Mouse (Mus musculus): Measurements from ENCODE around the gene Mob2. TPM values are rescaled to one million over a fixed set of nuclear protein-coding genes. Genes with fewer than 3 reads are reported as not detected.

Mob2 gene
- polyA plus RNA-seq, 1 experiment from 2014 or later, result 77.2 TPM

DNA sequence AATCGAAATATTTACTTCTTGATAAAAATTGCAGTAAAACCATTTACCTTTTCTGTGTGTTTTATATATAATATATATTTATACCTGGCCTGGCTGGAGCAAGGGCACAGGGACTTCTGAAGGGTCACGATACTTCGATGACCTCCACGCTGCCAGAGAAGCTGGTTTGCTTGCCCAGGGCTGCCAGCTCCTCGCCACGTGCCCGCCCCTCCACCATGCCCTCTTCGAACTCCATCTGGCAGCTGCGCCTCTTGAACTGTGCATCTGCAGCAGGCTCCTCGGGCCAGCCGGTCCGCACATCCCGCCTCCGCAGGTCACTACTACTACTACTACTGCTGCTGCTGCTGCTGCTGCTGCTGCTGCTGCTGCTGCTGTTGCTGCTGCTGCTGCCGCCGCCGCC, 20.9 kb upstream of the Mob2 start:
- H3K27me3 ChIP-seq (ENCODE audit: insufficient read depth, low read length), result peaks cover 39% of the 10 kb centered on the region
- H3K4me2 ChIP-seq (replicated peaks; ENCODE audit: low read depth, low read length), result peak overlapping the region; percentile 61
- H3K4me1 ChIP-seq (ENCODE audit: insufficient read depth, low read length), result peaks cover 13% of the 10 kb centered on the region; the same call in 1 of the 2 replicates
- H3K27ac ChIP-seq (ENCODE audit: low read length), result no peak overlapping the region
- WGBS, result 31% methylated on average over 15 of the region's 17 CpGs
- H3K36me3 ChIP-seq (ENCODE audit: insufficient read depth, low read length), result no peaks in the 10 kb centered on the region
- ATAC-seq (ENCODE audit: low FRiP score, low TSS enrichment), result no peak
- no peak overlapping the region for H3K9ac ChIP-seq (replicated peaks; ENCODE audit: low read length)
- H3K9me3 ChIP-seq (ENCODE audit: low read length), result no peaks in the 10 kb centered on the region
- H3K4me3 ChIP-seq (ENCODE audit: low read length), result peak overlapping the region; percentile 44

DNA sequence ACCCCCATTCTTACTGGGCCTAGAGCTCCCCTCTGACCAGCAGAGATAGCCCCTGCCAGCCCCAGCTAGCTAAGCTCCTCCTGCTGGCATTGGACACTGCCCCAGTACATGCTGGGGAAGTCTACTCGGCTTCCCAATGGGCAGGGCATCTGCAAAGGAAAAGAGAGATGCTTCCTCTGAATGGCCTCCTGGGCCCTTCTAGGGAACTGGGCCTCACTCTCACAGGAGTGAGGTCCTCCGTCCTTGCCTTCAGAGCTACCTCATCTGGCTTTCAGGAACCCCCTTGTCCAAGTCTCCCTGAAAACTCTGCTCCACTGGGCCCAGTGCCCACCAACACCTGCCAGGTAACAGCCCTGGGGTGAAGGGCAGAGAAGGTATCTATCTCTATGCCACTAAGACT, 20.0 kb upstream of the Mob2 start:
- WGBS, result 79% methylated on average over 2 of the region's 2 CpGs
- H3K36me3 ChIP-seq (ENCODE audit: insufficient read depth, low read length), result no peaks in the 10 kb centered on the region

DNA sequence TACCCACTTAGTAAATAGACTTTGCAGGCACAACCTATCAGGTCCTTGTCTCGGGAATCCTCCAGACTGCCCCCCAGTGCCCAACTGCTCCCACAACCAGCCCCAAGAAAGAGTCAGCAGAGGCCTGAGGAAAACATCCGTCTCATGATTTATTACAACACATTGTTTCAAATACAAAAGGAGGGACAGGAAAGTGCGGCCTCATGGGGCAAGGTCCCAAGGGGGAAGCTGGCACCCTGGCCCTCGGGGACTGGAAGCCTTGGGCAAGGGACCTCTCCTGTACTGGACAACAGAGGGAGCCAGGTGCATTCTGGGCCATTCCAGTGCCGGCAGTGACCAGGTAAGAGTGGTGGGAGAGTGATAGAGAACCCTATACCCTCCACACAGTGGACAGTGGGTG, 18.5 kb upstream of the Mob2 start:
- Histone ChIP-seq H3K27ac (ENCODE audit: low read length) (no peak overlapping the region), H3K4me3 (ENCODE audit: low read length) (no peak overlapping the region), H3K36me3 (ENCODE audit: insufficient read depth, low read length) (no peaks in the 10 kb centered on the region), H3K9me3 (ENCODE audit: low read length) (no peaks in the 10 kb centered on the region), H3K4me2 (replicated peaks; ENCODE audit: low read depth, low read length) (no peak overlapping the region), H3K27me3 (ENCODE audit: insufficient read depth, low read length) (peaks cover 39% of the 10 kb centered on the region), H3K9ac (replicated peaks; ENCODE audit: low read length) (no peak overlapping the region), H3K4me1 (ENCODE audit: insufficient read depth, low read length) (peaks cover 13% of the 10 kb centered on the region; the same call in 1 of the 2 replicates)
- no peak for ATAC-seq (ENCODE audit: low FRiP score, low TSS enrichment)
- WGBS, result 49% methylated on average over 5 of the region's 5 CpGs

More for the DNA sequence above, 20.0 kb upstream of the Mob2 start:
- no peak for ATAC-seq (ENCODE audit: low FRiP score, low TSS enrichment)
- Histone ChIP-seq H3K27ac (ENCODE audit: low read length) (no peak overlapping the region), H3K4me1 (ENCODE audit: insufficient read depth, low read length) (peaks cover 13% of the 10 kb centered on the region; the same call in 1 of the 2 replicates), H3K9ac (replicated peaks; ENCODE audit: low read length) (no peak overlapping the region), H3K4me2 (replicated peaks; ENCODE audit: low read depth, low read length) (no peak overlapping the region), H3K9me3 (ENCODE audit: low read length) (no peaks in the 10 kb centered on the region), H3K27me3 (ENCODE audit: insufficient read depth, low read length) (peaks cover 39% of the 10 kb centered on the region), H3K4me3 (ENCODE audit: low read length) (no peak overlapping the region)

GRCm38 (mm10) chr7:142077138-142077537, 16.3 kb upstream of the Mob2 start:
- no peak for ATAC-seq (ENCODE audit: low FRiP score, low TSS enrichment)
- Histone ChIP-seq H3K9ac (replicated peaks; ENCODE audit: low read length) (no peak overlapping the region), H3K36me3 (ENCODE audit: insufficient read depth, low read length) (no peaks in the 10 kb centered on the region), H3K4me3 (ENCODE audit: low read length) (no peak overlapping the region), H3K27ac (ENCODE audit: low read length) (no peak overlapping the region), H3K9me3 (ENCODE audit: low read length) (no peaks in the 10 kb centered on the region), H3K4me1 (ENCODE audit: insufficient read depth, low read length) (peaks cover 2% of the 10 kb centered on the region; the same call in 1 of the 2 replicates), H3K27me3 (ENCODE audit: insufficient read depth, low read length) (peaks cover 18% of the 10 kb centered on the region), H3K4me2 (replicated peaks; ENCODE audit: low read depth, low read length) (no peak overlapping the region)
- WGBS, result 51% methylated on average over 3 of the region's 3 CpGs

GRCm38 (mm10) chr7:142074146-142074886, 13.5 kb upstream of the Mob2 start:
- no peaks in the 10 kb centered on the region; the same call in 1 of the 2 replicates for H3K27me3 ChIP-seq (ENCODE audit: insufficient read depth, low read length)
- no peak overlapping the region for H3K4me3 ChIP-seq (ENCODE audit: low read length)
- no peak for ATAC-seq (ENCODE audit: low FRiP score, low TSS enrichment)
- 73% methylated on average over 8 of the region's 8 CpGs for WGBS
- no peak overlapping the region for H3K9ac ChIP-seq (replicated peaks; ENCODE audit: low read length)
- no peaks in the 10 kb centered on the region for H3K9me3 ChIP-seq (ENCODE audit: low read length)
- H3K4me2 ChIP-seq (replicated peaks; ENCODE audit: low read depth, low read length), result no peak overlapping the region
- no peak overlapping the region for H3K27ac ChIP-seq (ENCODE audit: low read length)
- H3K4me1 ChIP-seq (ENCODE audit: insufficient read depth, low read length), result peaks cover 4% of the 10 kb centered on the region; the same call in 1 of the 2 replicates
- no peaks in the 10 kb centered on the region for H3K36me3 ChIP-seq (ENCODE audit: insufficient read depth, low read length)

GRCm38 (mm10) chr7:142071717-142072116, 10.9 kb upstream of the Mob2 start:
- Histone ChIP-seq H3K4me3 (ENCODE audit: low read length) (no peak overlapping the region), H3K4me1 (ENCODE audit: insufficient read depth, low read length) (peaks cover 4% of the 10 kb centered on the region; the same call in 1 of the 2 replicates), H3K9me3 (ENCODE audit: low read length) (no peaks in the 10 kb centered on the region), H3K27ac (ENCODE audit: low read length) (no peak overlapping the region), H3K36me3 (ENCODE audit: insufficient read depth, low read length) (no peaks in the 10 kb centered on the region), H3K9ac (replicated peaks; ENCODE audit: low read length) (no peak overlapping the region), H3K4me2 (replicated peaks; ENCODE audit: low read depth, low read length) (no peak overlapping the region), H3K27me3 (ENCODE audit: insufficient read depth, low read length) (no peaks in the 10 kb centered on the region; the same call in 1 of the 2 replicates)
- no peak for ATAC-seq (ENCODE audit: low FRiP score, low TSS enrichment)

GRCm38 (mm10) chr7:142071212-142071578, 10.3 kb upstream of the Mob2 start:
- 0 out of 2 replicates have a peak, but pooled peaks have one; percentile 31 for ATAC-seq (ENCODE audit: low FRiP score, low TSS enrichment)
- Histone ChIP-seq H3K36me3 (ENCODE audit: insufficient read depth, low read length) (no peaks in the 10 kb centered on the region), H3K27ac (ENCODE audit: low read length) (no peak overlapping the region), H3K4me1 (ENCODE audit: insufficient read depth, low read length) (peaks cover 4% of the 10 kb centered on the region; the same call in 1 of the 2 replicates), H3K9ac (replicated peaks; ENCODE audit: low read length) (no peak overlapping the region), H3K4me2 (replicated peaks; ENCODE audit: low read depth, low read length) (peak overlapping the region; percentile 41), H3K27me3 (ENCODE audit: insufficient read depth, low read length) (no peaks in the 10 kb centered on the region; the same call in 1 of the 2 replicates), H3K4me3 (ENCODE audit: low read length) (0 out of 2 replicates have a peak overlapping the region, but pooled peaks have one; percentile 8), H3K9me3 (ENCODE audit: low read length) (no peaks in the 10 kb centered on the region)
- WGBS, result 5% methylated on average over 8 of the region's 10 CpGs

DNA sequence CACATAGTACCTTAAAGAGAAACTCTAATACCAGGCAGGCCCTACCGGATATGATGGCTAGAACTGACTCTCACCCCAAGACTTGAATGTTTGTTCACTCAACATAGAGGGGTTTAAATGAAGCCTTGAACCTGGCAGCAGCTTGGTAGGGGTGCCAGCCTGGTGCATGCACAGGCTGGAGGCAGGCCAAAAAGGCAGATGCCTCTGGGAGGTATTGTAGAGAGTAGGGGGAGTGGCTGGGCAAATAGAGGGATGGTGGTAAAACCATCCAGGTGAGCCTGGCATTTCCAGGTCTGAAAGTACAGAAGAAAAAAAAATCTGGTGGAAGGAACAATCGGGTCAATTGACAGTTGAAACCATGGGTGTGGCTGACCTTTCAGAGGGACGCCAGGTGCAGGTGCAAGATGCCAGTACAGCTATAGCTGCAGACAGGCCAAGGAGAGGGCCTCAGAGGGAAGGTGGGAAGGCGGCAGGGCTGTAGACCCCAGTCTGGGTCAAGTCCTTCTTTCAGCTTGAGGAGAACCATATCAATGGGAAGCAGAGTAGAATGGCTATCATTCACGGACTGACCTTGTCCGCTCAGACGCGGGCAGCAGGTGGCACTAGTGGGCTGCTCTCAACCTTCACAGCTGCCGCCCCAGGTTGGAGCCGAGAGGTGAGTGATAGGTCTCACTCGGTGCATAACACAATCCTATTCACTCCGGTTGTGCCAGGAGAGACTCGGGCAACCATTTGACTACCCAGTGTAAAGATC, 9.8 kb upstream of the Mob2 start:
- ATAC-seq (ENCODE audit: low FRiP score, low TSS enrichment), result peak; percentile 61
- Histone ChIP-seq H3K9ac (replicated peaks; ENCODE audit: low read length) (no peak overlapping the region), H3K27me3 (ENCODE audit: insufficient read depth, low read length) (no peaks in the 10 kb centered on the region; the same call in 1 of the 2 replicates), H3K4me1 (ENCODE audit: insufficient read depth, low read length) (peaks cover 4% of the 10 kb centered on the region; the same call in 1 of the 2 replicates), H3K4me3 (ENCODE audit: low read length) (0 out of 2 replicates have a peak overlapping the region, but pooled peaks have one; percentile 8), H3K27ac (ENCODE audit: low read length) (no peak overlapping the region), H3K4me2 (replicated peaks; ENCODE audit: low read depth, low read length) (peak overlapping the region; percentile 41), H3K9me3 (ENCODE audit: low read length) (no peaks in the 10 kb centered on the region), H3K36me3 (ENCODE audit: insufficient read depth, low read length) (no peaks in the 10 kb centered on the region)
- 16% methylated on average over 13 of the region's 13 CpGs for WGBS

DNA sequence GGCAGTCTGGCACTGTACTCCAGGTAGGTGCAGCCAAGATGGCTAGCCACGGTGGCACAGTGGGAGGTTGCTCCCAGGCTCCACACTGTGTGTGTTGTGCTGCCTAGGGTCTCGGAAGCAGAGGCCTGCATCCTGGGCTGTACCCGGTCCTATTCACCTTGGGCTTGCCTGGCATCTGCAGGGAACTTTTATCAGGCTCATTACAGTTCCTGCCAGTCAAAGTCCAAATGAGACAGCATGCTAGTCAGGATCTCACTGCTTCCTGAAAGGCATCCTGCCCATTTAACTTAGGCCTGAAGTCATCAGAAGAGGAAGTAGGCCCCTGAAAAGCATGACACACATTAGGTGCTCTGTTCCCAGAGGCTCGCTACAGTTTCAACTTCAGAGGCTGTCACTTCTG, 7.6 kb upstream of the Mob2 start:
- Histone ChIP-seq H3K9ac (replicated peaks; ENCODE audit: low read length) (no peak overlapping the region), H3K9me3 (ENCODE audit: low read length) (no peaks in the 10 kb centered on the region), H3K27me3 (ENCODE audit: insufficient read depth, low read length) (no peaks in the 10 kb centered on the region; the same call in 1 of the 2 replicates), H3K4me1 (ENCODE audit: insufficient read depth, low read length) (peaks cover 4% of the 10 kb centered on the region; the same call in 1 of the 2 replicates), H3K4me3 (ENCODE audit: low read length) (no peak overlapping the region), H3K36me3 (ENCODE audit: insufficient read depth, low read length) (no peaks in the 10 kb centered on the region), H3K4me2 (replicated peaks; ENCODE audit: low read depth, low read length) (no peak overlapping the region), H3K27ac (ENCODE audit: low read length) (no peak overlapping the region)
- no peak for ATAC-seq (ENCODE audit: low FRiP score, low TSS enrichment)
- WGBS, result 58% methylated on average over 4 of the region's 4 CpGs
